Mouse (Mus musculus): ENCODE results near the gene Tm9sf1. TPM values are rescaled to one million over a fixed set of nuclear protein-coding genes. Genes with fewer than 3 reads are reported as not detected.
A peak's percentile ranks its signal among the peaks of the same experiment; 100 is the strongest.

The Tm9sf1 gene
- polyA plus RNA-seq, 1 experiment from 2014 or later = 67.2 TPM

DNA sequence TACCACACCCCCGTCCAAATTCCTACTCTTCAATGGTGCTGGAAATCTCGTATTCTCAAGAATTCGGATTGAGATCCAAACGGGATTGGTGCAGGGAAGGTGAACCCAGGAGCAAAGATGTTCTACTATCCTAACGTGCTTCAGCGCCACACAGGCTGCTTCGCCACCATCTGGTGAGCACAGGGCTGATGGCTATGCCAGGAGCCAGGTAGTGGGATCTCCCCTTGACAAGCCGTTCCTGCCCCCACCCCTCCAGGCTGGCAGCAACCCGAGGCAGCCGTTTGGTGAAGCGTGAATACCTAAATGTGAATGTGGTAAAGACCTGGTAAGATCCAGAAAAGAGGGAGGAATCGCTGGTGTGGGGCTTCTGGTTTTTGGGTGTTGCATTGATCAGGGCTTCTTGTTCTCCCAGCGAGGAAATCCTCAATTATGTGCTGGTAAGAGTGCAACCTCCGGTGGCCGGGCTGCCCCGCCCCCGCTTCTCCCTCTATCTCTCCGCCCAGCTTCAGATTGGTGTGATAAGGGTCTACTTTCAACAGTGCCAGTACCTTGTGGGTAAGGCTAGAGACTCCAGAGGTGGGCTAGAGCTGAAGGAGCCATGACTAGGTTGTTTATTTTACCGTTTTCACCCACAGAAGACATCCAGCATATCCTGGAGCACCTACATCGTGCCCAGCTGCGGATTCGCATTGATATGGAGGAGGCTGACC is 25.0 kb downstream of the Tm9sf1 start:
- WGBS = 53% methylated on average over 22 of the region's 22 CpGs
- H3K9ac ChIP-seq (replicated peaks) = no peak overlapping the region

DNA sequence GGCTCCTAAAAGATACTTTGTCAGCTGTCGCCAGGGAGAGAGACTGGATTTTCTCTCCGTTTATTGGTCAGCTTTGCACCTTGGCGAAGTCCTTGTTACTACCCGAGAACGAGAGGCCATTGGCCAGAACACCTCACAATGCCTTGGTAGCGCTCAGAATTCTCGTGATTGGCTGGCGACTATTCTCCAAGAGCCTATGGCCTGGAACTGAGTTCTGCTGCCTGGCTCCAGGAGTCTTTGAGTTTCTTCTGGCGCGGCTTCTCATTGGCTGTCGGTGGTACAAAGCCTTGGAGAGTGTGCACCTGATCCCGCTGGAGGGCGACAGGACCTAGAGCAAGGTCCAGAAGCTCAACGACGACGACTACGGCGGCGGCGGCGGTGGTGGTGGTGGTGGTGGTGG is 25.8 kb downstream of the Tm9sf1 start, which contains the start of gene Rec8:
Gene Rec8 (plus strand): TSS at position 216 of the 400 bp plus-strand sequence.
- 0 out of 2 replicates have a peak, but pooled peaks have one; percentile 41 for ATAC-seq (replicated peaks)
- Histone ChIP-seq H3K4me2 (replicated peaks) (peak within 1 kb of the TSS; percentile 28), H3K9ac (replicated peaks) (no peak within 1 kb of the TSS), H3K27ac (replicated peaks) (no peak within 1 kb of the TSS; the same call in 1 of the 2 replicates), H3K36me3 (no peaks in the 10 kb centered on the region), H3K4me3 (peak within 1 kb of the TSS; percentile 32), H3K27me3 (no peaks in the 10 kb centered on the region), H3K4me1 (0 out of 2 replicates have a peak, but pooled peaks cover 7% of the 10 kb centered on the region), H3K9me3 (no peaks in the 10 kb centered on the region)
- WGBS = 25% methylated on average over 21 of the region's 21 CpGs

More for the DNA sequence above, 25.0 kb downstream of the Tm9sf1 start:
- Histone ChIP-seq H3K4me3 (peak overlapping the region; percentile 32), H3K27ac (replicated peaks) (no peak overlapping the region; the same call in 1 of the 2 replicates), H3K4me2 (replicated peaks) (peak overlapping the region; percentile 28), H3K9me3 (no peaks in the 10 kb centered on the region), H3K4me1 (0 out of 2 replicates have a peak, but pooled peaks cover 7% of the 10 kb centered on the region), H3K36me3 (no peaks in the 10 kb centered on the region), H3K27me3 (no peaks in the 10 kb centered on the region)
- peak; percentile 59; the same call in 1 of the 2 replicates for ATAC-seq (replicated peaks)

- Histone ChIP-seq H3K9ac (replicated peaks) (no peak overlapping the region), H3K27ac (replicated peaks) (no peak overlapping the region), H3K4me3 (no peak overlapping the region), H3K36me3 (no peaks in the 10 kb centered on the region), H3K4me1 (0 out of 2 replicates have a peak, but pooled peaks cover 7% of the 10 kb centered on the region), H3K9me3 (no peaks in the 10 kb centered on the region), H3K27me3 (no peaks in the 10 kb centered on the region), H3K4me2 (replicated peaks) (no peak overlapping the region)
- no peak for ATAC-seq (replicated peaks)
- 79% methylated on average over 2 of the region's 2 CpGs for WGBS
Observed at GRCm38 (mm10) chr14:55616844-55617243, 26.8 kb downstream of the Tm9sf1 start.

- Histone ChIP-seq H3K27me3 (no peaks in the 10 kb centered on the region), H3K36me3 (no peaks in the 10 kb centered on the region), H3K9ac (replicated peaks) (no peak overlapping the region), H3K4me3 (no peak overlapping the region), H3K4me1 (0 out of 2 replicates have a peak, but pooled peaks cover 7% of the 10 kb centered on the region), H3K9me3 (no peaks in the 10 kb centered on the region), H3K4me2 (replicated peaks) (no peak overlapping the region), H3K27ac (replicated peaks) (no peak overlapping the region)
- WGBS = 52% methylated on average over 2 of the region's 2 CpGs
- no peak for ATAC-seq (replicated peaks)
Observed at GRCm38 (mm10) chr14:55615876-55616275, 27.7 kb downstream of the Tm9sf1 start.

GRCm38 (mm10) chr14:55614565-55615178 is 28.9 kb downstream of the Tm9sf1 start:
- Histone ChIP-seq H3K9ac (replicated peaks) (no peak overlapping the region), H3K27ac (replicated peaks) (no peak overlapping the region), H3K4me1 (0 out of 2 replicates have a peak, but pooled peaks cover 7% of the 10 kb centered on the region), H3K36me3 (peaks cover 3% of the 10 kb centered on the region; the same call in 1 of the 2 replicates), H3K4me3 (no peak overlapping the region), H3K27me3 (no peaks in the 10 kb centered on the region), H3K9me3 (no peaks in the 10 kb centered on the region), H3K4me2 (replicated peaks) (no peak overlapping the region)
- 82% methylated on average over 7 of the region's 7 CpGs for WGBS
- ATAC-seq (replicated peaks) = no peak

GRCm38 (mm10) chr14:55613346-55613745 is 30.3 kb downstream of the Tm9sf1 start:
- 65% methylated on average over 6 of the region's 6 CpGs for WGBS
- Histone ChIP-seq H3K27ac (replicated peaks) (no peak overlapping the region), H3K4me2 (replicated peaks) (no peak overlapping the region), H3K4me3 (no peak overlapping the region), H3K9ac (replicated peaks) (no peak overlapping the region), H3K9me3 (no peaks in the 10 kb centered on the region), H3K36me3 (peaks cover 16% of the 10 kb centered on the region), H3K4me1 (0 out of 2 replicates have a peak, but pooled peaks cover under 1% of the 10 kb centered on the region), H3K27me3 (no peaks in the 10 kb centered on the region)
- no peak for ATAC-seq (replicated peaks)

- no peaks in the 10 kb centered on the region for H3K9me3 ChIP-seq
- WGBS = 100% methylated on average over 6 of the region's 6 CpGs
- no peak overlapping the region for H3K4me2 ChIP-seq (replicated peaks)
- no peak for ATAC-seq (replicated peaks)
- H3K27me3 ChIP-seq = no peaks in the 10 kb centered on the region
- H3K27ac ChIP-seq (replicated peaks) = no peak overlapping the region
- H3K4me1 ChIP-seq = peaks cover 8% of the 10 kb centered on the region; the same call in 1 of the 2 replicates
- H3K36me3 ChIP-seq = peaks cover 39% of the 10 kb centered on the region
- no peak overlapping the region for H3K4me3 ChIP-seq
- H3K9ac ChIP-seq (replicated peaks) = no peak overlapping the region
Observed at GRCm38 (mm10) chr14:55608339-55608738, 35.3 kb downstream of the Tm9sf1 start.

GRCm38 (mm10) chr14:55605743-55606459 is 37.7 kb downstream of the Tm9sf1 start:
- Histone ChIP-seq H3K4me1 (peaks cover 8% of the 10 kb centered on the region; the same call in 1 of the 2 replicates), H3K4me2 (replicated peaks) (no peak overlapping the region), H3K27ac (replicated peaks) (no peak overlapping the region), H3K9ac (replicated peaks) (no peak overlapping the region), H3K9me3 (no peaks in the 10 kb centered on the region), H3K4me3 (no peak overlapping the region), H3K27me3 (no peaks in the 10 kb centered on the region), H3K36me3 (peaks cover 61% of the 10 kb centered on the region)
- 92% methylated on average over 16 of the region's 16 CpGs for WGBS
- no peak for ATAC-seq (replicated peaks)

GRCm38 (mm10) chr14:55604823-55605222 is 38.8 kb downstream of the Tm9sf1 start:
- Histone ChIP-seq H3K4me1 (peaks cover 8% of the 10 kb centered on the region; the same call in 1 of the 2 replicates), H3K4me2 (replicated peaks) (no peak overlapping the region), H3K27ac (replicated peaks) (no peak overlapping the region), H3K36me3 (peaks cover 69% of the 10 kb centered on the region), H3K27me3 (no peaks in the 10 kb centered on the region), H3K4me3 (no peak overlapping the region), H3K9me3 (no peaks in the 10 kb centered on the region), H3K9ac (replicated peaks) (no peak overlapping the region)
- WGBS = 94% methylated on average over 11 of the region's 11 CpGs
- ATAC-seq (replicated peaks) = no peak

DNA sequence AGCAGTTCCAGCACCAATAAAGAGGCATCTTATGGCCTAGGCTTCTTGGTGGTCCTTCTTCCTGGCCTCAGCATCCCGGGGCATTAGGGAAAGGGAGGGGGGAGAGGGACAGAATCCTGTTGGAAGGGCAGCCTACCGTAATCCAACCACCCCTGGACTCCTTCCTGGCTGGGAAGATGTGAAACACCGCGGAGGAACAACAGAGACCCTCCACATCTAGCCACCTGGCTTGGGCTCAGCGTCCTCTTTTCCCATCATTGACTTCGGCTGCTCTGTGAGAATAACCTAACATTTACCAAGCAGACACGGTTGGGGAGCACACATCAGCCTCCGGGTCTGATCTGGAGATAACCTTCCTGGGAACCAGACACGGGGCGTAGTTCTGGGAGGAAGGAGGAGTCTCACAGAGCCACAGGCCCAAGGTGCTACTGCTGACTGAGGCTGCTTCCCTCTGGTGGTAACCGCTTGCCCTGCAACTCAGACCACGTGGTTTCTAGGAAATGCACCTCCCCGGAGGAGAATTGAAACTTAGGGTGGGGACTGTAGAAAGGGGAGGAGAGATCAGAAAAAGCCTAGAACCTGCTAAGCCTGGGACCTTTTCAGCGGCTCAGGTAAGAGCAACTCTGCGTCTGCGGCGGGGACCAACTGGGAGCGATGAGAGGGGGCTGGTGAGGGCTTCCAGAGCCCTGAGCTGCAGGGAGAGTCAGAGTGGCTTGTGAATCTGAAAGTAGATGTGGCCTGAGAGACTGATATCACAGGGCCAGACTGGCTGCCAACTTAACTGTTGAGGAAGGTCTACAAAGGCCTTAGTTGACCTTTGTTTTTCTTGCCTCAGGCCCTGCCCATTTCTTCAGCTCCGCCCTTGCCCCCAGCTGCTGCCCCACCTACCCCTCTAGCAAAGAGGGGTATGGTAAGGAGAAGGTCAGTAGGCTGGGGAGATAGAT is 39.7 kb downstream of the Tm9sf1 start:
- H3K9me3 ChIP-seq = no peaks in the 10 kb centered on the region
- peak; percentile 91 for ATAC-seq (replicated peaks)
- peak overlapping the region; percentile 34 for H3K4me2 ChIP-seq (replicated peaks)
- H3K4me3 ChIP-seq = peak overlapping the region; percentile 24
- H3K9ac ChIP-seq (replicated peaks) = peak overlapping the region; percentile 34; the same call in 1 of the 2 replicates
- H3K36me3 ChIP-seq = peaks cover 66% of the 10 kb centered on the region
- 20% methylated on average over 19 of the region's 19 CpGs for WGBS
- peaks cover 8% of the 10 kb centered on the region; the same call in 1 of the 2 replicates for H3K4me1 ChIP-seq
- no peaks in the 10 kb centered on the region for H3K27me3 ChIP-seq
- no peak overlapping the region for H3K27ac ChIP-seq (replicated peaks)

DNA sequence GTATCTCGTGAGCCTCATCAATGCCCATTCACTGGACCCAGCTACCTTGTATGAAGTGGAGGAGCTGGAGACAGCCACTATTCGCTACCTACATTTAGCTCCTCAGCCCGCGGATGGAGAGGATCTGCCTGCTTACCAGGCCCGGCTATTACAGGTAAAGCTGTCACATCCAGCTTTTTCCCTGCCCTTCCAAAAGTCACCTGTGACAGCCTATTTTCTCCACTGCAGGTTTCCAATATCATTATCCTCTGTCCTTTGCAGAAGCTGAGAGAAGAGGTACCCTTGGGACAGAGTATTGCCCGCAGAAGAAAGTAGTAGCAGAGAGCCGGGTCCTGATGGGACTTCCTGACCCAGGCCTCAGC is 40.4 kb downstream of the Tm9sf1 start, which contains the start of gene Irf9:
Gene Irf9 (plus strand): TSS at position 301 of the 362 bp plus-strand sequence.
- no peak within 1 kb of the TSS for H3K27ac ChIP-seq (replicated peaks)
- 91% methylated on average over 7 of the region's 7 CpGs for WGBS
- H3K4me3 ChIP-seq = peak within 1 kb of the TSS; percentile 24
- no peaks in the 10 kb centered on the region for H3K27me3 ChIP-seq
- peak within 1 kb of the TSS; percentile 34 for H3K4me2 ChIP-seq (replicated peaks)
- H3K4me1 ChIP-seq = peaks cover 8% of the 10 kb centered on the region; the same call in 1 of the 2 replicates
- H3K36me3 ChIP-seq = peaks cover 68% of the 10 kb centered on the region
- no peak for ATAC-seq (replicated peaks)
- no peaks in the 10 kb centered on the region for H3K9me3 ChIP-seq
- peak within 1 kb of the TSS; percentile 34; the same call in 1 of the 2 replicates for H3K9ac ChIP-seq (replicated peaks)
